Mouse (Mus musculus): ENCODE measurements around the gene Prkacb.
"Not testable (repeated sequence)": the region's sequence is repeated elsewhere in the genome, so short reads cannot be mapped to it uniquely, and the experiment has no call there.

Gene Prkacb

GRCm38 (mm10) chr3:146778913-146779312, 33.9 kb downstream of the Prkacb start:
- no peak for DNase-seq (ENCODE audit: extremely low spot score, low spot score)

GRCm38 (mm10) chr3:146778451-146778850, 34.3 kb downstream of the Prkacb start:
- DNase-seq (ENCODE audit: extremely low spot score, low spot score) = no peak

GRCm38 (mm10) chr3:146776711-146777110, 36.1 kb downstream of the Prkacb start:
- no peak for DNase-seq (ENCODE audit: extremely low spot score, low spot score)

- DNase-seq (ENCODE audit: extremely low spot score, low spot score) = no peak
These were observed 41.9 kb downstream of the Prkacb start for GRCm38 (mm10) chr3:146770853-146771252.

- DNase-seq (ENCODE audit: extremely low spot score, low spot score) = no peak
These were observed 42.7 kb downstream of the Prkacb start for GRCm38 (mm10) chr3:146769940-146770659.

GRCm38 (mm10) chr3:146769569-146769939, 43.2 kb downstream of the Prkacb start:
- DNase-seq (ENCODE audit: extremely low spot score, low spot score) = no peak

- DNase-seq (ENCODE audit: extremely low spot score, low spot score) = no peak
These were observed 43.9 kb downstream of the Prkacb start for GRCm38 (mm10) chr3:146768921-146769320.

- no peak for DNase-seq (ENCODE audit: extremely low spot score, low spot score)
These were observed 44.4 kb downstream of the Prkacb start for GRCm38 (mm10) chr3:146768360-146768759.

- DNase-seq (ENCODE audit: extremely low spot score, low spot score) = no peak
These were observed 46.0 kb downstream of the Prkacb start for GRCm38 (mm10) chr3:146766701-146767181.

- DNase-seq (ENCODE audit: extremely low spot score, low spot score) = no peak
These were observed 46.7 kb downstream of the Prkacb start for GRCm38 (mm10) chr3:146766071-146766605.

GRCm38 (mm10) chr3:146764871-146765529, 47.8 kb downstream of the Prkacb start:
- no peak for DNase-seq (ENCODE audit: extremely low spot score, low spot score)

GRCm38 (mm10) chr3:146763054-146763453, 49.7 kb downstream of the Prkacb start:
- DNase-seq (ENCODE audit: extremely low spot score, low spot score) = not testable (repeated sequence)

- DNase-seq (ENCODE audit: extremely low spot score, low spot score) = no peak
These were observed 51.5 kb downstream of the Prkacb start for GRCm38 (mm10) chr3:146761276-146761675.

GRCm38 (mm10) chr3:146757970-146758960, 54.5 kb downstream of the Prkacb start:
- DNase-seq (ENCODE audit: extremely low spot score, low spot score) = no peak

- DNase-seq (ENCODE audit: extremely low spot score, low spot score) = no peak
These were observed 58.5 kb downstream of the Prkacb start for GRCm38 (mm10) chr3:146754270-146754669.

GRCm38 (mm10) chr3:146741564-146742202, 71.1 kb downstream of the Prkacb start:
- no peak for DNase-seq (ENCODE audit: extremely low spot score, low spot score)

GRCm38 (mm10) chr3:146741158-146741557, 71.6 kb downstream of the Prkacb start:
- no peak for DNase-seq (ENCODE audit: extremely low spot score, low spot score)

GRCm38 (mm10) chr3:146736186-146736585, 76.6 kb downstream of the Prkacb start:
- DNase-seq (ENCODE audit: extremely low spot score, low spot score) = not testable (repeated sequence)

GRCm38 (mm10) chr3:146735657-146736056, 77.1 kb downstream of the Prkacb start:
- no peak for DNase-seq (ENCODE audit: extremely low spot score, low spot score)

- DNase-seq (ENCODE audit: extremely low spot score, low spot score) = no peak
These were observed 77.7 kb downstream of the Prkacb start for GRCm38 (mm10) chr3:146734907-146735629.

Measured in neural tube, embryonic 10.5 days (tissue).